Mouse (Mus musculus) bone marrow macrophage, adult 2 months (primary cell): Measurements from ENCODE around the gene Elmo1. TPM values are rescaled to one million over a fixed set of nuclear protein-coding genes. Genes with fewer than 3 reads are reported as not detected.

Source experiments
- H3K27ac ChIP-seq: 2 replicates; pipeline ENCODE4 v1.5.1; 2012; ENCODE audit warnings: low read depth, low read length; ENCODE audit not compliant: insufficient read depth
- H3K4me1 ChIP-seq: 2 replicates; pipeline ENCODE4 v1.6.1; 2012; ENCODE audit warnings: low read length; ENCODE audit not compliant: control insufficient read depth, insufficient read depth
- H3K4me3 ChIP-seq: 2 replicates; pipeline ENCODE4 v1.5.1; 2012; ENCODE audit warnings: mild to moderate bottlenecking, low read length, moderate library complexity; ENCODE audit not compliant: insufficient read depth
- CTCF ChIP-seq: IDR thresholded peaks from 2 replicates; pipeline ENCODE4 v1.5.1; 2012; ENCODE audit warnings: low read depth, mild to moderate bottlenecking, low read length, moderate library complexity
- POLR2A ChIP-seq: IDR thresholded peaks from 2 replicates; pipeline ENCODE4 v1.6.1; 2012; ENCODE audit warnings: mild to moderate bottlenecking, low read depth, low read length, borderline replicate concordance
- polyA plus RNA-seq: library from polyadenylated mRNA; stranded (reverse); fragments of >200 nt; gene quantifications from 2 replicates; pipeline ENCODE4 v1.2.4, GENCODE M21; 2012; ENCODE audit not compliant: missing spikeins, insufficient read depth, insufficient read length

Gene Elmo1
- polyA plus RNA-seq, 1 experiment: 60.9 TPM

DNA sequence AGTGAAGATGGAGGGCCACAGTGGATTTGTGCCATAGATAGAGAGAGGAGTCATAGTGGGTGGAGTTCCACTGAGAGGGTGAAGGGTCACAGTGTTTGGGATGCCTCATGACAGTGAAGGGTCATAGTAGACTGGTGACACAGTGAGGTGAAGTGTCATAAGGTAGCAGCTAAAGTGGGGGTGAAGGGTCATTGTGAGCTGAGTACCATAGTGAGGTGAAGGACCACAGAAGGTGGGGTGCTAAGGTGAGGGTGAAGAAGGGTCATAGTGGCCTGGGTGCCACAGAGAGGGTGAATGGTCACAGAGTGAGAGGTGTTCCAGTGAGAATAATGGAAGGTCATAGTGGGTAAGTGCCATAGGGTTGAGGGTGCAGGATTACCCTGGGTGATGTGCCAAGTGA is 113.8 kb downstream of the Elmo1 start:
- Histone ChIP-seq H3K4me3 (no peak overlapping the region), H3K27ac (no peak overlapping the region), H3K4me1 (peaks cover 36% of the 10 kb centered on the region)
- no peak for TF ChIP-seq POLR2A
- no peak for TF ChIP-seq CTCF

DNA sequence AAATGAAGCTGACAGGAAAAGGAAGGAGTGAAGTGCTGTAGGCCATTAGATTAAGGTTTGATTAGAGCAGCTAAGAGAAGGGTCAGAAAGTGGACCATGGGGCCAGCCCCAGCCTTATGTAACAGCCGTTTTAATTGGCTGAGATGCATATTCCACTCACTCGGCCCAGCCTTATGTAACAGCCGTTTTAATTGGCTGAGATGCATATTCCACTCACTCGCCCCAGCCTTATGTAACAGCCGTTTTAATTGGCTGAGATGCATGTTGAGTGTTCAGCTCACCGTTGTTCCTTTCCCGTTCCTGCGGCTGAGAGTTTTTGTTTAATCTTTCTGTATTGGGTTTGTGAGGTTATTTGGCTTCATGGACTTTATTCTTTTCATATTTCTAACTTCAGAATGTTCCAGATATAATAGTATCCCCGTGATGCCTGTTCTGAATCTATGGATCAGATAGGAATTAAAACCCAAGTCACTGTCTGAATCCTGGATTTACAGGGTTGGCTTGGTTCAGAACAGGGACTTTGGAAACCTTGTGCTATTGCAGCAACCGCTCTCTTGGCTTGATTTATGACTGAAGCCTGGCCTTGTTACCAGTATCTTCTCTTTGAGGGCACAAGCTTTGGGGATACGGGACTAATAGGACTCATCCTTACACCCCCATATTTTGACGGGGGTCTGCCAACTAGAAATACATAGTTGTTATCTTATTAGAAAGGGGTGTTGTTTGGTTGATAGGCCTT is 114.8 kb downstream of the Elmo1 start:
- no peak overlapping the region for H3K27ac ChIP-seq
- TF ChIP-seq CTCF (no peak), POLR2A (no peak)
- H3K4me3 ChIP-seq: no peak overlapping the region
- H3K4me1 ChIP-seq: peaks cover 40% of the 10 kb centered on the region

DNA sequence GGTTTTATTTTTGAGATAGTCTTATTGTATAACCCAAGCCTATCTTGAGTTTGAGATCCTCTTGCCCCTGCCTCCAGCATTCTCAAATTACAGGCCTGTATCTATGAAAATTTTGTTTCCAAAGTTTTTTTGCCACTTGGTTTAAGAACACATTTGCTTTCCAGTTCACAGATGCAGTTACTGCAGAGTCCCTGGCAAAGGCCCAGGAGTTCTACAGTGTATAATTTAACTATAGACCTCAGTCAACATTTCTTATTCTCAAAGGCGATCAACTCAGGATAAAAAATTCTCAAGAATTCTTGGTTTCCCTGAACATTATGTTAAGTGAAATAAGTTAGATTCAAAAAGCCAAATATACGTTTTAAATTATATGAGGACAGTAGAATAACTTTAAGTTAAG is 115.3 kb downstream of the Elmo1 start:
- peaks cover 42% of the 10 kb centered on the region for H3K4me1 ChIP-seq
- H3K27ac ChIP-seq: no peak overlapping the region
- no peak overlapping the region for H3K4me3 ChIP-seq
- no peak for TF ChIP-seq CTCF
- TF ChIP-seq POLR2A: no peak

DNA sequence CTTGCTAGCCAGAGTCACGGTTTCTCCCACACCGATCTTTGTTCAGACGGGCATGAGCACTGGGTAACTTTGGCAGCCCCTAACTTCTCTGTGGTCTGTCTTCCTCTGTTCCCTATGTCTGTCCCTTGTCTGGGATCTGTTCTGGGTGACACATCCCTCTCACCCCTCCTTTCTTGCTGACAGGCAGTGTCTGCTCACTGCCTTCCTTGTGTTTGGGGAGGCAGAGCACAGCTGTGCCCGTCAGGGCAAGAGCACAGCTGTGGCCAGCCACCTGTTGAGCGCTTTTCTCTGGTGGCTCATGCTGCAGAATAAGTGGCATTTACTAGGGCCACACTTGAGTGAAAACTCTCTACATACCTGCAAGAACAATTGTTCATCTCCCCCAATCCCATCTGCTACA is 116.7 kb downstream of the Elmo1 start:
- Histone ChIP-seq H3K27ac (peak overlapping the region; percentile 84), H3K4me3 (no peak overlapping the region), H3K4me1 (peaks cover 51% of the 10 kb centered on the region)
- no peak for TF ChIP-seq CTCF
- TF ChIP-seq POLR2A: no peak

DNA sequence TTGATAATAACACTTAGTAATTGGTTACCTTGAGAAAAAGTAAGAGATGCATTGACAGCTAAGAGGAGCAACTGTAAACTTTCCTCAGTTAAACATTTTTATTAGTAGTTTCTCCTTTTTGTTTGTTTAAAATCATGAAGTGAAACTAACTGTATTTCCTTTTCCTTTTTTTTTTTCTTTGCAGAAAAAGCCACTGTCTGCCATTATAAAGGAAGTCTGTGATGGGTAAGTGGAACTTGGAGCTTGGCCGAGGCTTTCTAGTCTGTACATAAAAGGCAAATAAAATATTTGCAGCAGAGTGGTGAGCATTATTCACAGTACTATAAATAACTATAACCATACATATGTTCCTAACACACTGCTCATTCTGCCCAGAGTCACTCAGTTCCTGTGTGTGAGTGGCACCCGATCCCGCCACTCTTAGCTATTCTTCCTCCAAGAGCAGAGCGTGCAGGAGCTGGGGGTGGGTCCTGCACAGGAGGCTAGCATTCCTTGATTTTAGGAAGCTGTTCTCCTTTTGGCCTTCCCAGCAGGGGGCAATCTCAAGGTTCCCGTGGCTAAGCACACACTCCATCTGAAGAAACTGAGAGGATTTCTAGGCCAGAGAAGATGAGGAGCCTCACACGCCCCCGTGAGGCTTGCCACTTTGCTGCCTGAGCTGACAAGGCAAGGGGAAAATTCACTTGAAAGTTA is 117.7 kb downstream of the Elmo1 start:
- Histone ChIP-seq H3K27ac (peak overlapping the region; percentile 97), H3K4me3 (peak overlapping the region; percentile 15; the same call in 1 of the 2 replicates), H3K4me1 (peaks cover 58% of the 10 kb centered on the region)
- TF ChIP-seq POLR2A (no peak), CTCF (peak; percentile 49)

DNA sequence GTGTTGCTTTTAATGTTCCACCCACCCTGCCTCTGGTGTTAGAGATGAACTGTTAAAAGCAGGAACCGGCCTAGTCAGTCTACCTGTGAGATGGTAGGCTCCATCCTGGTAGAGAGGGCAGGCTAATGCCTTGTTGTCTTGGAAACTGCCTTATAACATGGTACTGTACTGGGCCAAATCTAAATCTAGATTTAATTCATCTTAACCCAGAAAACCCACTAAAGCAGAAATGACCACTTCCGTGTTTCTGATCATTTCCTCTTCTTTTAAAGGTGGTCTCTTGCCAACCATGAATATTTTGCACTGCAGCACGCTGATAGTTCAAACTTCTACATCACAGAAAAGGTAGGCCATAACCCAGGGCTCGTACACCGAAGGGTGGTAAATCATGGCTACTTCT is 118.5 kb downstream of the Elmo1 start:
- TF ChIP-seq POLR2A (no peak), CTCF (no peak)
- H3K4me3 ChIP-seq: 0 out of 2 replicates have a peak overlapping the region, but pooled peaks have one; percentile 15

DNA sequence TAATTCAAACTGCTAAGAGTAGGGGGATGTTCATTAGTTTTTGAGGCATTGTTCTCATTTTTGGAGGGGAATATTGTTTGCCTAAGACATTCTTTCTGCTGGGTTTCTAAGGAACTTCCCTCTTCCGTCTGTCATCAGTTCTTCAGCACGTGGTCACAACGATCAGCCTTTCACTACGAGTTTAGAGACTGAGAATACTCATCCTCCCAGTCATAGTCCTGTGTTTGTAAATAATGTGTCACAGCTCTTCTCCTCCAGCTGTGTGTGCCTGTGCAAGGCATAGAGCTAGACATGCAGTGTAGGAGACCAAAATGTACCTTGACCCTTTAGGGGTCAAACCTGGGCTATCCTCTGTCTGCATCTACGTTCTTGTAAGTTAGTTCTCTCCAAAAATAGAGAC is 121.4 kb downstream of the Elmo1 start:
- TF ChIP-seq CTCF (no peak), POLR2A (no peak)
- H3K4me1 ChIP-seq: peaks cover 39% of the 10 kb centered on the region
- H3K27ac ChIP-seq: peak overlapping the region; percentile 45
- H3K4me3 ChIP-seq: no peak overlapping the region

More for the DNA sequence above, 118.5 kb downstream of the Elmo1 start:
- Histone ChIP-seq H3K4me1 (peaks cover 57% of the 10 kb centered on the region), H3K27ac (peak overlapping the region; percentile 97)

DNA sequence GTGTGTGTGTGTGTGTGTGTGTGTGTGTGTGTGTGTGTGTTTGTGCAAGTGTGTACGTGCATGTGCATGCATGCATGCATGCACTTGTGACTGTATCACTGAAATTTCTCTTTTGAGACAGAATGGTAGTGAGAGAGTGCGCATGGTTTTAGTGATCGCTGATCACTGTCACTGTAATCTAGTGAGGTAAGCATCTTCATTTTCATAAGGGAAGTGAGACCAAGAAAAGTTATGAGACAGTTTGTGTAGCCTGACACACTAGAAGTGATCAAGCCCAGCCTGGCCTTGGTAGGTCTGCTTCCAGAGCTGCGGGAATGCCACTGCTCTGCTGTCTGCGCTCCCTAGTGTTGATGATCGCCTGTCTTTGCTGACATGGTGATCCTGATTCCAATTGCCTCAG is 122.3 kb downstream of the Elmo1 start:
- peaks cover 33% of the 10 kb centered on the region for H3K4me1 ChIP-seq
- H3K27ac ChIP-seq: no peak overlapping the region
- TF ChIP-seq CTCF (no peak), POLR2A (no peak)
- no peak overlapping the region for H3K4me3 ChIP-seq

DNA sequence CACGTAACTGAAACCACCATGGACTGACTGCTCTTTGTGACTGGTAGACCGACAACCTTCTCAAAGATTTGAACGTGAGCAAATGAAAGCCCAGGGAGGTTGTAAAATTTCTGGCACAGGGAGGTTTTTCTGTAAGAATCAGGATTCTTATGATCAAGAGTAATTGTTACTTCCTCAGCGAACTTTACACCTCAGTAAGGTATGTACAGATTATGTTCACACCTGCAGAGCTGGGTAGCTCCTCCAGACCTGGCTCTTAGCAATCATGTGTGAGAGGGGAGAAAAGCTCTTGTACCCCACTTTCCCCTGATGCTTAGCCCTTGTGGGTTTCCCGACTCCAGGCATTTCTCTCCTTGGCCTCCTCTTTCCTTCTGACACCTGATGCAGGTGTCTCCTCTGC is 123.5 kb downstream of the Elmo1 start:
- no peak for TF ChIP-seq POLR2A
- no peak overlapping the region for H3K4me3 ChIP-seq
- H3K4me1 ChIP-seq: peaks cover 29% of the 10 kb centered on the region
- no peak overlapping the region for H3K27ac ChIP-seq

DNA sequence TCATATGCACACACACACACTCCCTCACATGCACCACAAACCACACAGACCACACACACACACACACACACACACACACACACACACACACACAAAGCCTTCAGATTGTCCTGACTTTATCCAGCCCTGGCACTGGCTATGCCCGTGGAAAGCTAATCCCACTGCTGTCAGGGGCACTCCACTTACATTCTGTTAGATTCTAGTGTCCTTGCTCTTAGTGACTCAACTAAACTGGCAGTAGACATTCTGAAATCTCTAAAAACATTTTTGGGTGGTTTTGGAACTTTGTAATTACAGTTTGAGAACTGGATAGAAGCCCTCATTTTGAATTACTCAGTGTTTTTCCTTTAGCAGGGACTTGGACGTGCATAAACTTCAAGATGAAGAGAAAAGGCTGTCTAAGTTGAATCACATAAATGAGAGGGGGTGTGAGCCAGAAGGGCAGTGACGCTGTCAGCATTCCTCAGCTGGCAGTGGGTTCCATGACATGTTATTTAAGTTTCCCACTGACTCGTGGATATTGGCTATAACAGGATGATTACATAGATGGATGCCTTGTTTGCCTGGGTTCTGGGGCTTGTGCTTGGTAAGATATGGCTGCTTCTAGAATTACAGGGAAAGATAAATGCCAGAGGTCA is 127.2 kb downstream of the Elmo1 start:
- no peak overlapping the region for H3K4me3 ChIP-seq
- H3K4me1 ChIP-seq: peaks cover 16% of the 10 kb centered on the region
- TF ChIP-seq CTCF: no peak
- no peak overlapping the region for H3K27ac ChIP-seq
